In the genomic region with DNA sequence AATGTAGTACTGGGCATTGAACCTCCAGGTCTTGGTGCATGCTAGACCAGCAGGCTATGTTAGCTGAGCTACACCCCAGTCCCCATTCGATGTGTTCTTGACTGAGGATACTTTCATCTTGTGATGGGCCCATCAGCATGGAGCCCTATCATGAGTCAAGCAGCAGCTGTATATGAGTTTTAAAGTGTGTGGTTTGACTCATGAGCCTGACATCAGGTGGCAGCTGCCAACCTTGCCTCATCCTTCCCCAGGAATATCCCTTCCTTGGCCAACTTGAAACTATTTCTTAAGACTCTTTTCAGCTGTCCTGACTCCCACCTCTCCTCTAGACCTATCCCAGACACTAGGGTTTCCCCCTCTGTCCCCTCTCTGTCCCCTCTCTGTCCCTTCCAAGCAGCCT, we compare ENCODE assay signal across 20 mouse cellular contexts. TPM values are rescaled to one million over a fixed set of nuclear protein-coding genes. Genes with fewer than 3 reads are reported as not detected.
DNase-seq lines count a peak whose midpoint lies in the region; ATAC-seq and TF ChIP-seq lines count a peak whose summit lies in the region.
"Had no signal": no experiment of that assay in that cellular context is flagged by ENCODE, and none has a peak within 500 bp of the region (broad histone marks: within the 10 kb centered on the region; RNA-seq: fewer than 3 reads in every experiment).

No protein-coding gene starts in this region.

- H3K36me3 ChIP-seq in C2C12 (ENCODE audit: control insufficient read depth, insufficient read depth) (no peaks in the 10 kb centered on the region), myocyte (ENCODE audit: control insufficient read depth, insufficient read depth) (no peaks in the 10 kb centered on the region)
- no peaks in the 10 kb centered on the region for H3K36me3 ChIP-seq in forebrain, embryonic 10.5 days (replicated peaks)
- no peaks in the 10 kb centered on the region for H3K36me3 ChIP-seq in midbrain, embryonic 14.5 days (ENCODE audit: control insufficient read depth, insufficient read depth, low read length)
- H3K36me3 ChIP-seq: G1E had no signal

- H3K4me3 ChIP-seq in C2C12 (ENCODE audit: insufficient read depth, poor library complexity, severe bottlenecking) (no peak overlapping the region), myocyte (no peak overlapping the region)
- no peak overlapping the region for H3K4me3 ChIP-seq in forebrain, embryonic 10.5 days
- no peak overlapping the region for H3K4me3 ChIP-seq in midbrain, embryonic 14.5 days (replicated peaks; ENCODE audit: low read depth, low read length)

- no peaks in the 10 kb centered on the region for H3K4me1 ChIP-seq in forebrain, embryonic 10.5 days
- no peaks in the 10 kb centered on the region for H3K4me1 ChIP-seq in midbrain, embryonic 14.5 days (ENCODE audit: control insufficient read depth, insufficient read depth, low read length)

- 94% methylated on average over 1 of the region's 1 CpGs for WGBS in forebrain, embryonic 10.5 days
- WGBS in midbrain, embryonic 14.5 days, result 95% methylated on average over 1 of the region's 1 CpGs

- no peak for ATAC-seq in midbrain, embryonic 14.5 days (ENCODE audit: low FRiP score, low TSS enrichment)
- ATAC-seq: activated CD4-positive, CD25-positive, alpha-beta regulatory T cell, adult 4 months; CD4-positive, CD25-positive, alpha-beta regulatory T cell, adult 4 months; Patski had no signal

- no peak for TF ChIP-seq POLR2A in myocyte (IDR thresholded peaks at IDR 0.05; ENCODE audit: insufficient read length, low read depth)

- no peaks in the 10 kb centered on the region for H3K79me3 ChIP-seq in C2C12 (ENCODE audit: low read depth)

- H3ac ChIP-seq in C2C12 (ENCODE audit: control insufficient read depth, insufficient read length, low read depth), result no peak overlapping the region
- no peak overlapping the region for H3ac ChIP-seq in myocyte (ENCODE audit: control insufficient read depth, insufficient read length)

- no peak for TF ChIP-seq CTCF in C2C12 (IDR thresholded peaks at IDR 0.05; ENCODE audit: control insufficient read depth, insufficient read depth, insufficient read length)

- no peak for DNase-seq in forebrain, embryonic 10.5 days (ENCODE audit: extremely low spot score, low spot score)
- DNase-seq in midbrain, embryonic 14.5 days, result no peak
- DNase-seq: adrenal gland, adult 2 months; adrenal gland, adult 8-10 months; adrenal gland, postnatal 10 days; adrenal gland, postnatal 14 days; adrenal gland, postnatal 25 days; adrenal gland, postnatal 36 days; B cell, adult 2 months; cerebellum, adult 11 months; cerebellum, adult 11-12 months; cerebellum, adult 18-20 months; cerebellum, adult 2 months had no signal

- no peaks in the 10 kb centered on the region for H3K9me3 ChIP-seq in forebrain, embryonic 10.5 days
- no peaks in the 10 kb centered on the region for H3K9me3 ChIP-seq in midbrain, embryonic 14.5 days (ENCODE audit: control insufficient read depth, low read length)
- H3K9me3 ChIP-seq: G1E had no signal

- H3K27me3 ChIP-seq in C2C12 (ENCODE audit: control insufficient read depth, insufficient read depth, insufficient read length), result peaks cover 38% of the 10 kb centered on the region
- H3K27me3 ChIP-seq in myocyte (ENCODE audit: control insufficient read depth, insufficient read depth, insufficient read length), result peaks cover 44% of the 10 kb centered on the region
- no peaks in the 10 kb centered on the region for H3K27me3 ChIP-seq in forebrain, embryonic 10.5 days (ENCODE audit: poor library complexity, severe bottlenecking)
- H3K27me3 ChIP-seq in midbrain, embryonic 14.5 days (ENCODE audit: control insufficient read depth, insufficient read depth, low read length), result no peaks in the 10 kb centered on the region
- H3K27me3 ChIP-seq: CH12.LX had no signal

- no peak overlapping the region for H3K27ac ChIP-seq in forebrain, embryonic 10.5 days
- no peak overlapping the region for H3K27ac ChIP-seq in midbrain, embryonic 14.5 days (replicated peaks; ENCODE audit: low read depth, low read length)

- no peak overlapping the region for H3K4me2 ChIP-seq in myocyte (ENCODE audit: low read depth)
- no peak overlapping the region for H3K4me2 ChIP-seq in midbrain, embryonic 14.5 days (ENCODE audit: low read length)

- H3K79me2 ChIP-seq in C2C12 (ENCODE audit: control insufficient read depth, insufficient read depth) (no peaks in the 10 kb centered on the region), myocyte (ENCODE audit: control insufficient read depth, insufficient read depth) (no peaks in the 10 kb centered on the region)

- H3K9ac ChIP-seq in midbrain, embryonic 14.5 days (replicated peaks; ENCODE audit: low read length), result no peak overlapping the region

TF ChIP-seq in C2C12, 6 proteins besides CTCF, POLR2A, EP300 and RAD21:
- TF ChIP-seq MYOD1 (IDR thresholded peaks at IDR 0.05; ENCODE audit: control insufficient read depth, insufficient read length, low read depth) (peak; percentile 79), FOSL1 (IDR thresholded peaks at IDR 0.05; ENCODE audit: insufficient read depth, low read length, poor library complexity, severe bottlenecking) (no peak)

TF ChIP-seq in myocyte, 11 proteins besides CTCF, POLR2A, EP300 and RAD21:
- TF ChIP-seq MYOG (IDR thresholded peaks at IDR 0.05; ENCODE audit: control insufficient read depth in 1 of 3, insufficient read depth in 1 of 3, insufficient read length in 2 of 3, low read depth in 2 of 3), result peak in 1 of 3 experiments; percentile 8
- TF ChIP-seq USF1 (IDR thresholded peaks at IDR 0.05; ENCODE audit: low read depth), result no peak
- TF ChIP-seq MYOD1 (IDR thresholded peaks at IDR 0.05; ENCODE audit: control insufficient read depth in 1 of 3, insufficient read length in 2 of 3, low read depth in 2 of 3), result peak; percentile 28 to 77 (median 56)

RNA-seq across cellular contexts. Expression of a gene that starts 22.5 kb away (rescaled TPM):
- polyA plus RNA-seq in C2C12 (2012; fragmentation: generic; extraction: Trizol) (0.02 TPM), myocyte (2012; fragmentation: generic; extraction: Trizol) (0.38 TPM)
- 0.89 and 0.93 TPM in 2 replicates for polyA plus RNA-seq in forebrain, embryonic 10.5 days (2016; fragmentation: Nextera tagmentation; extraction: Ambion mirVana)
- 0.85 and 1.3 TPM in 2 replicates for polyA plus RNA-seq in midbrain, embryonic 14.5 days (2014; fragmentation: Nextera tagmentation; extraction: Ambion mirVana)
- polyA plus RNA-seq: activated CD4-positive, CD25-positive, alpha-beta regulatory T cell, adult 4 months; CD4-positive, CD25-positive, alpha-beta regulatory T cell, adult 4 months; G1E had no signal

RNA-seq across cellular contexts. Expression of a gene that starts 41.7 kb away (rescaled TPM):
- 22.7 TPM for polyA plus RNA-seq in C2C12 (2012; fragmentation: generic; extraction: Trizol)
- 20.9 TPM for polyA plus RNA-seq in myocyte (2012; fragmentation: generic; extraction: Trizol)
- polyA plus RNA-seq in forebrain, embryonic 10.5 days (2016; fragmentation: Nextera tagmentation; extraction: Ambion mirVana), result 2.0 and 2.6 TPM in 2 replicates
- 3.7 and 13.7 TPM in 2 replicates for polyA plus RNA-seq in midbrain, embryonic 14.5 days (2014; fragmentation: Nextera tagmentation; extraction: Ambion mirVana)
